Mouse (Mus musculus): ENCODE measurements around the gene Ppp1r14b. TPM values are rescaled to one million over a fixed set of nuclear protein-coding genes. Genes with fewer than 3 reads are reported as not detected.
A peak's percentile ranks its signal among the peaks of the same experiment; 100 is the strongest.

Ppp1r14b gene
- 132 and 140 TPM in 2 replicates for polyA plus RNA-seq (2015; fragmentation: Nextera tagmentation; extraction: Ambion mirVana)

DNA sequence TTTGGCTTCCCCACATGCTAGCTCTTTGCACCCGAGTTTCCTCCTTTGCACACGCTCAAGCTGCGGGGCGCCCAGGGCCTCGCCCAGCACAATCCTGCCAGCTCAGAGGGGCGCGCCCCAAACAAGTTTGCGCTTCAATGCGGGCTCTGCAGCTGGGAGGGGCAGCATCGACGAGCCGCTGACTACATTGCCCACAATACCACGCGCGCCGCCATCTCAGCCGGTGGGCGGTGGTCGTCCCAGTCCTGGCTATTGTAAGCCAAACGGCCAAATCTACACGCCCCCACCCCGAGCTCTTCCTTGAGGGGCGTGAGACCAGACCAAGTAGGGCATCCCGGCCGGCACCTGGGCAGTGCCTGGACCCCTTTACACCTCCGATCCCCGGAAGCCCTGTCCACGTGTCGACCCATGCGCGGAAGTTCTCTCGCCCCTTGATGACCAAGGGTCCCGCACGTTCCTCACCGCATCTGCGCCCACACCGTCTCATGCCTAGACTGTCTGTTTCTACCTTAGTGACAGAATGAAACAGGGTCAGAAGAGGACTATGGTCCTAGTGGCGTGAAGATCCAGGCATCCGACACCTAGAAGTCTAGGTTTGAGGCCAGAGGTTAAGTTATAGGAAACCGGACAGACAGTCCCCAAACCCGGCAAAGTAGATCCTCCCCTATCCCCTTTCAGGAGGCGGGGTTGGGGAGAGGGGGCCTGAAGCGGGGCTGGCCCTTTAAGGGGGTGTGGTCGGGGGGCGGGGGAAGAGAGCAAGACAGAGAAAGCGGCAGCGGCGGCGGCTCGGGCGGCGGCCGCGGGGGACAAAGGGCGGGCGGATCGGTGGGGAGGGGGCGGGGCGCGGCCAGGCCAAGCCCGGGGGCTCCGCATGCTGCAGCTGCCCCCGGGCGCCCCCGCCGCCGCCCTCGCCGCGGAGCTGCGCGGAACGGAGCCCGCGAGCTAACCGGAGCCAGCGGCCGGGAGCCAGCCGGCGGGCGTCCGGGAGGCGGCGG, at the start of gene Ppp1r14b:
Ppp1r14b (plus strand) TSS at position 758 of the 995 bp plus-strand sequence.
- Histone ChIP-seq H3K27ac (ENCODE audit: low read length) (peak within 1 kb of the TSS; percentile 82), H3K4me1 (replicated peaks; ENCODE audit: control insufficient read depth, insufficient read depth, low read length) (peaks cover 47% of the 10 kb centered on the region), H3K36me3 (ENCODE audit: control insufficient read depth, insufficient read depth) (peaks cover 6% of the 10 kb centered on the region), H3K27me3 (replicated peaks; ENCODE audit: control insufficient read depth, insufficient read depth, low read length) (peaks cover 5% of the 10 kb centered on the region; the same call in 1 of the 2 replicates), H3K4me2 (ENCODE audit: low read length) (peak within 1 kb of the TSS; percentile 72), H3K9me3 (ENCODE audit: control insufficient read depth, low read length) (no peaks in the 10 kb centered on the region), H3K9ac (replicated peaks; ENCODE audit: low read depth, low read length) (peak within 1 kb of the TSS; percentile 85), H3K4me3 (replicated peaks; ENCODE audit: low read length) (peak within 1 kb of the TSS; percentile 60)
- peak; percentile 73 for ATAC-seq
- WGBS: 0% methylated on average over 64 of the region's 84 CpGs

DNA sequence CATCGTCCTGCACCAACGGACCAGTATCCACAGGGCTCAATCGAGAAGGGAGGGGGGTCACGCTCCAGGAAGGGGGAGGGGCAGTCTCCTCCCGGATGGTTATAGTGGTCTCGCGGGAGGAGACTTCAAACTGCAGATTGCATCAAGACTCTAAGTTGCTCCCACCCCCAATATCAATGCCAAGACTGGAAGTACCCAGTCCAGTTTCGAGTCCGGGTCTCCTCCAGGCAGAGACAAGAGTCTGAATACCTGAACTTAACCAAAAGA, 49.5 kb upstream of the Ppp1r14b start, which contains the start of gene Catsperz:
Catsperz (minus strand) TSS at position 74 of the 267 bp plus-strand sequence.
- 5% methylated on average over 9 of the region's 9 CpGs for WGBS
- H3K27ac ChIP-seq (ENCODE audit: low read length): no peak within 1 kb of the TSS
- no peaks in the 10 kb centered on the region for H3K36me3 ChIP-seq (ENCODE audit: control insufficient read depth, insufficient read depth)
- 0 out of 2 replicates have a peak within 1 kb of the TSS, but pooled peaks have one; percentile 4 for H3K4me3 ChIP-seq (replicated peaks; ENCODE audit: low read length)
- peaks cover 58% of the 10 kb centered on the region for H3K27me3 ChIP-seq (replicated peaks; ENCODE audit: control insufficient read depth, insufficient read depth, low read length)
- H3K9ac ChIP-seq (replicated peaks; ENCODE audit: low read depth, low read length): no peak within 1 kb of the TSS
- H3K4me2 ChIP-seq (ENCODE audit: low read length): peak within 1 kb of the TSS; percentile 12; the same call in 1 of the 2 replicates
- no peaks in the 10 kb centered on the region for H3K9me3 ChIP-seq (ENCODE audit: control insufficient read depth, low read length)
- peaks cover 22% of the 10 kb centered on the region for H3K4me1 ChIP-seq (replicated peaks; ENCODE audit: control insufficient read depth, insufficient read depth, low read length)
- no peak for ATAC-seq

- H3K27me3 ChIP-seq (replicated peaks; ENCODE audit: control insufficient read depth, insufficient read depth, low read length): peaks cover 62% of the 10 kb centered on the region
- H3K9ac ChIP-seq (replicated peaks; ENCODE audit: low read depth, low read length): no peak overlapping the region
- no peak overlapping the region for H3K4me3 ChIP-seq (replicated peaks; ENCODE audit: low read length)
Measured at GRCm38 (mm10) chr19:6925611-6926329, 49.0 kb upstream of the Ppp1r14b start.

DNA sequence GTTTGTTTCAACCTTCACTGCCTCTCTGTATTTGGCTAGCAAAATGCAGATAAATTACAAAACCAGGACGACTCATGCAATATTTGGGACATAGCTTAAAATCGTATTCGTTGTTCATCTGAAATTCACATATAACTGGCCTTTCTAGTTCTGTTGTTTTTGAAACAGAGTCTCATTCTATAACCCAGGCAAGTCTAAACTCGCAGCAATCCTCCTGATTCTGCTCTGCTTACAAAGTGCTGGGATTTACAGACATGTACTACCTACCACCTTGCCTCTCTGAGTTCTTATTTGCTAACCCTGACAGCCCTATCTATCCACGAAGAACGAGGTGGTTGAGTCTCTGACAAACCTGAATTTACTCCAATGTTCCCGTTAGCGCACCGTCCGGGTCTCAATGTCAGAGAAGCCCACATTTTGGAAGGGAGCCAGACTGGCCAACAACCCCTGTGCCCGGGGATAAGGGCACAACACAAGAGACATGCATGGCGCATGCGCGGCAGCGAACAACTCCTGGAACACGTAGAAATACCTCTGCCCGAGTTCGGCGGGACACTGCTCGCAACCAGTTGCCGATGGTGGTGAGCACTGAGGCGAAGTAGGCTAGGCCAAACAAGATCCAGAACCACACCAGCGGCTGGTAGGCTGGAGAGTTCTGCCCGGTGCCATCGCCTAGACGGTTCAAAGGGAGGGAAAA, 48.1 kb upstream of the Ppp1r14b start:
- peak overlapping the region; percentile 17 for H3K4me3 ChIP-seq (replicated peaks; ENCODE audit: low read length)
- H3K36me3 ChIP-seq (ENCODE audit: control insufficient read depth, insufficient read depth): no peaks in the 10 kb centered on the region
- WGBS: 10% methylated on average over 26 of the region's 26 CpGs
- H3K4me1 ChIP-seq (replicated peaks; ENCODE audit: control insufficient read depth, insufficient read depth, low read length): peaks cover 14% of the 10 kb centered on the region
- no peak for ATAC-seq
- H3K9ac ChIP-seq (replicated peaks; ENCODE audit: low read depth, low read length): no peak overlapping the region
- H3K27ac ChIP-seq (ENCODE audit: low read length): no peak overlapping the region
- H3K27me3 ChIP-seq (replicated peaks; ENCODE audit: control insufficient read depth, insufficient read depth, low read length): peaks cover 67% of the 10 kb centered on the region
- H3K9me3 ChIP-seq (ENCODE audit: control insufficient read depth, low read length): no peaks in the 10 kb centered on the region
- peak overlapping the region; percentile 5 for H3K4me2 ChIP-seq (ENCODE audit: low read length)

More at GRCm38 (mm10) chr19:6925611-6926329, 49.0 kb upstream of the Ppp1r14b start:
- Histone ChIP-seq H3K9me3 (ENCODE audit: control insufficient read depth, low read length) (no peaks in the 10 kb centered on the region), H3K4me1 (replicated peaks; ENCODE audit: control insufficient read depth, insufficient read depth, low read length) (peaks cover 17% of the 10 kb centered on the region), H3K27ac (ENCODE audit: low read length) (no peak overlapping the region), H3K36me3 (ENCODE audit: control insufficient read depth, insufficient read depth) (no peaks in the 10 kb centered on the region), H3K4me2 (ENCODE audit: low read length) (no peak overlapping the region)
- WGBS: 6% methylated on average over 40 of the region's 40 CpGs
- ATAC-seq: no peak

- 8% methylated on average over 9 of the region's 9 CpGs for WGBS
- Histone ChIP-seq H3K9ac (replicated peaks; ENCODE audit: low read depth, low read length) (no peak overlapping the region), H3K4me3 (replicated peaks; ENCODE audit: low read length) (no peak overlapping the region), H3K27ac (ENCODE audit: low read length) (no peak overlapping the region), H3K4me2 (ENCODE audit: low read length) (no peak overlapping the region), H3K9me3 (ENCODE audit: control insufficient read depth, low read length) (no peaks in the 10 kb centered on the region), H3K27me3 (replicated peaks; ENCODE audit: control insufficient read depth, insufficient read depth, low read length) (peaks cover 73% of the 10 kb centered on the region), H3K36me3 (ENCODE audit: control insufficient read depth, insufficient read depth) (no peaks in the 10 kb centered on the region), H3K4me1 (replicated peaks; ENCODE audit: control insufficient read depth, insufficient read depth, low read length) (peaks cover 9% of the 10 kb centered on the region; the same call in 1 of the 2 replicates)
- no peak for ATAC-seq
Measured at GRCm38 (mm10) chr19:6928080-6928479, 46.7 kb upstream of the Ppp1r14b start.

DNA sequence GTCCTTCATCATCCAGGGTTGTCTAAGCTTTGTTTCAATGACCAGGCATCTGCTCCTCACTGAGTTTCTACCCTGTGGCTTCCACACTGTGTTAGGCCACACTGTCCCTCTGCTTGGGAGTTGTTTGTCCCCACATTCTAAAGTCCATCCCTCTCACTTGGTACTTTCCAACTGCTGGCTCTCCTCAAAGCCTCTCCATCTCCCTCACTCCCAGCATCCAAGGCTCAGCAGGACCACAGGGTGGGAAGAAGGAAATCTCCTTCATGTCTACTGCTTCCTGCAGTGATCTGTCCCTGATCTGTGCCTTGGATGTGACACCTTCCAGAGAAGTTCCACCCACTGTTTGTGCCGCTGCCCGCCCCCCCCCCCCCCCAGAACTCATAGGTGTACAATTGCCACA, 43.8 kb upstream of the Ppp1r14b start:
- ATAC-seq: no peak
- no peak overlapping the region for H3K4me3 ChIP-seq (replicated peaks; ENCODE audit: low read length)
- H3K27me3 ChIP-seq (replicated peaks; ENCODE audit: control insufficient read depth, insufficient read depth, low read length): peaks cover 74% of the 10 kb centered on the region
- H3K9ac ChIP-seq (replicated peaks; ENCODE audit: low read depth, low read length): no peak overlapping the region
- H3K4me1 ChIP-seq (replicated peaks; ENCODE audit: control insufficient read depth, insufficient read depth, low read length): peaks cover 17% of the 10 kb centered on the region
- WGBS: 0% methylated on average over 2 of the region's 2 CpGs
- no peak overlapping the region for H3K4me2 ChIP-seq (ENCODE audit: low read length)
- no peak overlapping the region for H3K27ac ChIP-seq (ENCODE audit: low read length)
- H3K36me3 ChIP-seq (ENCODE audit: control insufficient read depth, insufficient read depth): no peaks in the 10 kb centered on the region
- H3K9me3 ChIP-seq (ENCODE audit: control insufficient read depth, low read length): no peaks in the 10 kb centered on the region

DNA sequence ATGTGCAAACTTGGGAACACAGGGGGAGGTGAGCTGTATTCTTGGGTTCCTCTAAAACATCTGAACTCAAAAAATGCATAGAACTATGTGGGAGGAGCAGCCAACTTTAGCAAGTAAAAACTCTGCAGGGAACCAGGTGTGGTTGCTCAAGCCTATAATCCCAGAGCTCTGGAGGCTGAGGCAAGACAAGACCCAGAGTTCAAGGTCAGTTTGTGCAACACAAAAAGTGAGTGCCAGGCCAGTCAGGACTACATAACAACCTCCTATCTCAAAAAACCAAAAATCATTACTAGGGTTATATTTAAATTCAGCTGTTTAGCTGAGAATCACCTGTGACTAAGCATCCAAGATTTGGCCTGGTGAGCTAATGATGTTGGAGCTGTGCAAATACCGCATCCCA, 42.8 kb upstream of the Ppp1r14b start:
- ATAC-seq: no peak
- H3K4me3 ChIP-seq (replicated peaks; ENCODE audit: low read length): no peak overlapping the region
- no peak overlapping the region for H3K27ac ChIP-seq (ENCODE audit: low read length)
- H3K27me3 ChIP-seq (replicated peaks; ENCODE audit: control insufficient read depth, insufficient read depth, low read length): peaks cover 68% of the 10 kb centered on the region
- H3K9ac ChIP-seq (replicated peaks; ENCODE audit: low read depth, low read length): no peak overlapping the region
- 39% methylated on average over 1 of the region's 1 CpGs for WGBS
- H3K9me3 ChIP-seq (ENCODE audit: control insufficient read depth, low read length): no peaks in the 10 kb centered on the region
- H3K4me2 ChIP-seq (ENCODE audit: low read length): no peak overlapping the region
- H3K36me3 ChIP-seq (ENCODE audit: control insufficient read depth, insufficient read depth): no peaks in the 10 kb centered on the region
- peaks cover 14% of the 10 kb centered on the region for H3K4me1 ChIP-seq (replicated peaks; ENCODE audit: control insufficient read depth, insufficient read depth, low read length)

DNA sequence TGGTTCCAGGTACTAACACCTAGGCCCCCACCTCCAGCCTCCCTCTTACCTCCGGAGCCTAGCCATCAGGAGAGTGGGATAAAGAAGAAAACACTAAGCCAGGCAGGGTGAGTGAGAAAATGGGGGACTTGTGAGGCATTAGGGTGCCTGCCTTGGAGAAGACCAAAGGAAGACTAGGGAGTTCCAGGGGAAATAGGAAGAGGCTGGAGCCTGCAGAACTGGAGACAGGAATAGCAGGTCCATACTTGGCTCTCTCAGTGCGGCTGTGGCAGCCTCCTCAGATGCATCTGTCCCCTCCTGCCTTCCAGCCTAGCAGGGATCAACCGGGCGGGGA, 41.7 kb upstream of the Ppp1r14b start:
- no peak overlapping the region for H3K27ac ChIP-seq (ENCODE audit: low read length)
- no peak for ATAC-seq
- peaks cover 59% of the 10 kb centered on the region for H3K27me3 ChIP-seq (replicated peaks; ENCODE audit: control insufficient read depth, insufficient read depth, low read length)
- H3K4me2 ChIP-seq (ENCODE audit: low read length): no peak overlapping the region; the same call in 1 of the 2 replicates
- no peak overlapping the region for H3K9ac ChIP-seq (replicated peaks; ENCODE audit: low read depth, low read length)
- H3K4me3 ChIP-seq (replicated peaks; ENCODE audit: low read length): no peak overlapping the region
- WGBS: 18% methylated on average over 4 of the region's 4 CpGs
- peaks cover 12% of the 10 kb centered on the region for H3K4me1 ChIP-seq (replicated peaks; ENCODE audit: control insufficient read depth, insufficient read depth, low read length)
- H3K9me3 ChIP-seq (ENCODE audit: control insufficient read depth, low read length): no peaks in the 10 kb centered on the region
- no peaks in the 10 kb centered on the region for H3K36me3 ChIP-seq (ENCODE audit: control insufficient read depth, insufficient read depth)

Data from forebrain, embryonic 16.5 days (tissue).